Comparison of ENCODE assay signal across 9 mouse cellular contexts in genomic region chr11:31965256-31966134, GRCm38 (mm10). TPM values are rescaled to one million over a fixed set of nuclear protein-coding genes. Genes with fewer than 3 reads are reported as not detected.
DNase-seq lines count a peak whose midpoint lies in the region; ATAC-seq and TF ChIP-seq lines count a peak whose summit lies in the region.
"Had no signal": no experiment of that assay in that cellular context is flagged by ENCODE, and none has a peak within 500 bp of the region (broad histone marks: within the 10 kb centered on the region; RNA-seq: fewer than 3 reads in every experiment).

Gene 4930524B15Rik, plus strand, starts transcription at chr11:31965592.

- H3K9me3 ChIP-seq in hindbrain, embryonic 12.5 days (replicated peaks) = no peaks in the 10 kb centered on the region
- H3K9me3 ChIP-seq in midbrain, embryonic 11.5 days (ENCODE audit: control insufficient read depth, low read length) = no peaks in the 10 kb centered on the region

- peak within 1 kb of the TSS; percentile 54 for H3K4me2 ChIP-seq in hindbrain, embryonic 12.5 days (replicated peaks)
- H3K4me2 ChIP-seq in midbrain, embryonic 11.5 days = peak within 1 kb of the TSS; percentile 41

- no peak within 1 kb of the TSS for H3K27ac ChIP-seq in left cerebral cortex, adult 2 months
- H3K27ac ChIP-seq in hindbrain, embryonic 12.5 days = no peak within 1 kb of the TSS
- H3K27ac ChIP-seq in midbrain, embryonic 11.5 days (ENCODE audit: low read depth, low read length) = no peak within 1 kb of the TSS

- intact Hi-C loops in left cerebral cortex, adult 2 months (cut with DNase I) = no loop called here
- intact Hi-C loops in left cerebral cortex, postnatal 25 days (cut with DNase I) = no loop called here

- H3K9ac ChIP-seq in hindbrain, embryonic 12.5 days = peak within 1 kb of the TSS; percentile 49; the same call in 1 of the 2 replicates
- peak within 1 kb of the TSS; percentile 63 for H3K9ac ChIP-seq in midbrain, embryonic 11.5 days (ENCODE audit: low read length)

- WGBS in hindbrain, embryonic 12.5 days = 46% methylated on average over 49 of the region's 49 CpGs
- 40% methylated on average over 49 of the region's 49 CpGs for WGBS in midbrain, embryonic 11.5 days

- H3K27me3 ChIP-seq in hindbrain, embryonic 12.5 days = no peaks in the 10 kb centered on the region
- H3K27me3 ChIP-seq in midbrain, embryonic 11.5 days (ENCODE audit: control insufficient read depth, insufficient read depth, low read length) = no peaks in the 10 kb centered on the region

- no peak for DNase-seq in left cerebral cortex, adult 2 months (ENCODE audit: extremely low spot score in 1 of 2, low spot score in 2 of 2)
- DNase-seq in left cerebral cortex, postnatal 25 days (ENCODE audit: low spot score in 2 of 2) = no peak
- DNase-seq in embryo, embryonic 10.5 days (ENCODE audit: low spot score) = peak; percentile 50
- DNase-seq in midbrain, embryonic 11.5 days (ENCODE audit: low spot score, missing footprints) = peak; percentile 90
- no peak for DNase-seq in urinary bladder, adult 2 months (ENCODE audit: low spot score)
- DNase-seq in adrenal gland, postnatal 25 days = no peak

- no peaks in the 10 kb centered on the region for H3K36me3 ChIP-seq in hindbrain, embryonic 12.5 days
- H3K36me3 ChIP-seq in midbrain, embryonic 11.5 days (ENCODE audit: control insufficient read depth, insufficient read depth, low read length) = no peaks in the 10 kb centered on the region

- peak within 1 kb of the TSS; percentile 36 for H3K4me3 ChIP-seq in left cerebral cortex, adult 2 months
- peak within 1 kb of the TSS; percentile 28 for H3K4me3 ChIP-seq in hindbrain, embryonic 12.5 days
- peak within 1 kb of the TSS; percentile 21 for H3K4me3 ChIP-seq in midbrain, embryonic 11.5 days (ENCODE audit: low read depth, low read length)

- no peak for TF ChIP-seq CTCF in left cerebral cortex, adult 2 months (IDR thresholded peaks at IDR 0.05)

- peak; percentile 68; the same call in 1 of the 2 replicates for ATAC-seq in hindbrain, embryonic 12.5 days (ENCODE audit: low FRiP score)
- ATAC-seq in midbrain, embryonic 11.5 days (ENCODE audit: low FRiP score) = peak; percentile 70
- no peak for ATAC-seq in frontal cortex, adult (ENCODE audit: low TSS enrichment)

- H3K4me1 ChIP-seq in hindbrain, embryonic 12.5 days = no peaks in the 10 kb centered on the region; the same call in 1 of the 2 replicates
- H3K4me1 ChIP-seq in midbrain, embryonic 11.5 days (ENCODE audit: control insufficient read depth, insufficient read depth, low read length) = peaks cover 2% of the 10 kb centered on the region; the same call in 1 of the 2 replicates

RNA-seq across cellular contexts. Expression of gene 4930524B15Rik, which starts in this region (rescaled TPM):
- not detected for total RNA-seq in left cerebral cortex, adult 2 months (2021)
- not detected for total RNA-seq in left cerebral cortex, postnatal 25 days (2021)
- polyA plus RNA-seq in hindbrain, embryonic 12.5 days (2016; fragmentation: Nextera tagmentation; extraction: Ambion mirVana) = 0.40 and 0.58 TPM in 2 replicates
- polyA plus RNA-seq in midbrain, embryonic 11.5 days (2014; fragmentation: Nextera tagmentation; extraction: Ambion mirVana) = 0.22 and 0.39 TPM in 2 replicates
- polyA plus RNA-seq in urinary bladder, adult 2 months (2012; rRNA removed) = 0.04 TPM in 1 of 2 replicates, not detected in the other
- not detected in 2 replicates for total RNA-seq in adrenal gland, postnatal 25 days (2021)
- polyA plus RNA-seq: large intestine, adult 2 months had no signal

Comparison
In these comparisons a context has a peak if more than half of its experiments do, and no peak if none do; other contexts are left out.
1. Peak in ATAC-seq, H3K4me3 ChIP-seq, H3K9ac ChIP-seq and H3K4me2 ChIP-seq in hindbrain, embryonic 12.5 days; RNA of the gene not detected or under 1 TPM.
2. Peak in DNase-seq, ATAC-seq, H3K4me3 ChIP-seq, H3K9ac ChIP-seq and H3K4me2 ChIP-seq in midbrain, embryonic 11.5 days; RNA of the gene not detected or under 1 TPM.